Mouse (Mus musculus) midbrain, embryonic 13.5 days (tissue): ENCODE data around the gene Arl4a. TPM values are rescaled to one million over a fixed set of nuclear protein-coding genes. Genes with fewer than 3 reads are reported as not detected.

Source experiments
- ATAC-seq: fragments of 200-750 bp; cut with Nextera tagmentation; 2 replicates; pipeline ENCODE4 v1.8.0; 2017; ENCODE audit warnings: mild to moderate bottlenecking, moderate TSS enrichment, moderate library complexity
- H3K27ac ChIP-seq: fragments of 300-500 bp; sonication (generic); 2 replicates; pipeline ENCODE4 v1.5.1; 2015; ENCODE audit warnings: inconsistent platforms, mild to moderate bottlenecking, moderate library complexity
- H3K27me3 ChIP-seq: fragments of 300-500 bp; sonication (generic); 2 replicates; pipeline ENCODE4 v1.6.1; 2015; ENCODE audit warnings: mild to moderate bottlenecking, inconsistent platforms
- H3K36me3 ChIP-seq: fragments of 300-500 bp; sonication (generic); 2 replicates; pipeline ENCODE4 v1.6.1; 2015; ENCODE audit warnings: mild to moderate bottlenecking, inconsistent platforms
- H3K4me1 ChIP-seq: fragments of 300-500 bp; sonication (generic); replicated peaks from 2 replicates; pipeline ENCODE4 v1.6.1; 2015; ENCODE audit warnings: inconsistent platforms
- H3K4me2 ChIP-seq: fragments of 300-500 bp; sonication (generic); replicated peaks from 2 replicates; pipeline ENCODE4 v1.6.1; 2015; ENCODE audit warnings: moderate library complexity, mild to moderate bottlenecking, inconsistent platforms
- H3K4me3 ChIP-seq: fragments of 300-500 bp; sonication (generic); replicated peaks from 2 replicates; pipeline ENCODE4 v1.5.1; 2015; ENCODE audit warnings: mild to moderate bottlenecking, inconsistent platforms
- H3K9ac ChIP-seq: fragments of 300-500 bp; sonication (generic); replicated peaks from 2 replicates; pipeline ENCODE4 v1.6.1; 2015; ENCODE audit warnings: mild to moderate bottlenecking, inconsistent platforms
- H3K9me3 ChIP-seq: fragments of 300-500 bp; sonication (generic); 2 replicates; pipeline ENCODE4 v1.6.1; 2016; ENCODE audit warnings: mild to moderate bottlenecking, inconsistent platforms
- WGBS: fragments of 180-500 bp; shearing (Covaris S2); methylation state at CpG from one replicate; pipeline ENCODE4 v1.1.7; 2015; 5-methylcytosine and 5-hydroxymethylcytosine counted together
- polyA plus RNA-seq: library from polyadenylated mRNA; unstranded; fragments of >200 nt; fragmentation: Nextera tagmentation; extraction: Ambion mirVana; gene quantifications from 2 replicates; pipeline ENCODE4 v1.2.1, GENCODE M21; 2015

Gene Arl4a
- polyA plus RNA-seq, 1 experiment from 2014 or later = 107 TPM

- Histone ChIP-seq H3K9ac (no peak overlapping the region), H3K4me2 (no peak overlapping the region), H3K4me1 (peaks cover 2% of the 10 kb centered on the region), H3K36me3 (peaks cover 9% of the 10 kb centered on the region; the same call in 1 of the 2 replicates), H3K9me3 (peaks cover 5% of the 10 kb centered on the region; the same call in 1 of the 2 replicates), H3K27ac (no peak overlapping the region), H3K27me3 (no peaks in the 10 kb centered on the region), H3K4me3 (no peak overlapping the region)
- ATAC-seq = no peak
- 80% methylated on average over 4 of the region's 4 CpGs for WGBS
Measured at GRCm38 (mm10) chr12:40029201-40029600, 8.6 kb downstream of the Arl4a start.

DNA sequence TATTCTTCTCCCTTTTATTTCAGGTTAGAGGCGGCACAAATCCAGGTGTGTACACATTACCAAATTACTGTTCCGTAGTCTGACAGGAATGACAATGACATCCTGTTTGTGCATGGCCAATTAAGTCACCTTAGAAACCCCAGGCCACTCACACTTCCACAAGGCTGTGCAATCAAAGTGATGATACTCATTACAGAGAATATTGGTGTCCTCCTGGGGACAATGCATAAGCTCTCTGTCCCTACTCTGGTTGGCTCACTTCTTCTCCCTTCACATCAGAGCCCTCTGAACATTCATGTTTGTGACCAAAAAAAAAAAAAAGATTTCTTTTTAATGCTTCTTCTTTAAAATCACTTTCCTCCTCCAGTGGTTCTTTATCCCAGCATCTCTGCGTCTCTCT, 10.0 kb downstream of the Arl4a start:
- peaks cover 5% of the 10 kb centered on the region; the same call in 1 of the 2 replicates for H3K9me3 ChIP-seq
- H3K4me1 ChIP-seq = no peaks in the 10 kb centered on the region
- no peak overlapping the region for H3K4me3 ChIP-seq
- no peak overlapping the region for H3K9ac ChIP-seq
- H3K36me3 ChIP-seq = peaks cover 9% of the 10 kb centered on the region; the same call in 1 of the 2 replicates
- H3K4me2 ChIP-seq = no peak overlapping the region
- no peak overlapping the region for H3K27ac ChIP-seq
- 87% methylated on average over 3 of the region's 3 CpGs for WGBS
- no peak for ATAC-seq
- H3K27me3 ChIP-seq = no peaks in the 10 kb centered on the region

DNA sequence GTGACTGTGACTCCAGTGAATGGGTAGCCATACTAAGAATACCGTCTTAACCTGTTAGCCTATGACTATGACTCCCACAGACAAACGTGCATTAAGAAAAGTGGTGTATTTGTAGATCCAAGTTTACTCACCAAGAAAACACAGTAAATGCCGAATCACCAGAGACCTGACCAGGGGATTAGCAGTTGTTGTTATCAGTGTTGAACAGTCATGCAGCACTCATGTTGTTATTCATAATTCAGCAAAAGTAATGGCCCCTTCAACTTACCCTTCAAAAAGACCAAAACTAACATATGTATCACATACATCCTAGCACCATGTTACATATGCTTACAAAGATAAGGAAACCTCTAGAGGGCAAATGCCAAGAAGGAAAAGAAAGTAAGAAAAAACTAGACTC, 10.4 kb downstream of the Arl4a start:
- H3K27ac ChIP-seq = no peak overlapping the region
- no peak for ATAC-seq
- H3K27me3 ChIP-seq = no peaks in the 10 kb centered on the region
- no peak overlapping the region for H3K9ac ChIP-seq
- H3K36me3 ChIP-seq = peaks cover 7% of the 10 kb centered on the region; the same call in 1 of the 2 replicates
- no peaks in the 10 kb centered on the region for H3K4me1 ChIP-seq
- no peak overlapping the region for H3K4me2 ChIP-seq
- 88% methylated on average over 3 of the region's 3 CpGs for WGBS
- H3K9me3 ChIP-seq = peaks cover 5% of the 10 kb centered on the region; the same call in 1 of the 2 replicates
- no peak overlapping the region for H3K4me3 ChIP-seq

- 85% methylated on average over 2 of the region's 2 CpGs for WGBS
- Histone ChIP-seq H3K9ac (no peak overlapping the region), H3K4me2 (no peak overlapping the region), H3K9me3 (no peaks in the 10 kb centered on the region), H3K27me3 (no peaks in the 10 kb centered on the region), H3K4me3 (no peak overlapping the region), H3K4me1 (no peaks in the 10 kb centered on the region), H3K27ac (no peak overlapping the region), H3K36me3 (no peaks in the 10 kb centered on the region)
- no peak for ATAC-seq
Measured at GRCm38 (mm10) chr12:40023918-40024317, 13.9 kb downstream of the Arl4a start.

GRCm38 (mm10) chr12:40023014-40023642, 14.7 kb downstream of the Arl4a start:
- ATAC-seq = no peak
- no peaks in the 10 kb centered on the region for H3K36me3 ChIP-seq
- H3K4me1 ChIP-seq = no peaks in the 10 kb centered on the region
- no peak overlapping the region for H3K27ac ChIP-seq
- no peaks in the 10 kb centered on the region for H3K27me3 ChIP-seq
- no peak overlapping the region for H3K9ac ChIP-seq
- no peaks in the 10 kb centered on the region for H3K9me3 ChIP-seq
- no peak overlapping the region for H3K4me2 ChIP-seq
- H3K4me3 ChIP-seq = no peak overlapping the region
- 87% methylated on average over 3 of the region's 3 CpGs for WGBS

DNA sequence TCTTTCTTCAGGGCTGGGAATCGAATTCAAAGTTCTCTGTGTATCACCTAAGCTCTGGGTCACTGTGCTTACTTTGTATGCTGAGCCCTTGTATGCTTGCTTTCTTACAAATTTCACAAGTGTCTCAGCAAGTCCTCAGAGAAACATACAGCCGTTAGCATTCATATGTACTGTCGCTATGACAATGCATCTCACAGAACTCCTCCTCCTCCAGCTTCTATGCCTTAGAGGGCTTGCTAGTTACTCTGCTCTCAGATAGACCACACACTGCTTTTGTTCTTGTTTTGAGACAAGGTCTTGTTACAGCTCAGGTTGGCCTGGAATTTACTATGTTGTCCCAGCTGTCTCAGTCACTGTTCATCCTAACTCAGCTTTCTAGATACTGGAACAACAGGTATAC, 15.5 kb downstream of the Arl4a start:
- Histone ChIP-seq H3K27ac (no peak overlapping the region), H3K4me2 (no peak overlapping the region), H3K4me3 (no peak overlapping the region), H3K27me3 (no peaks in the 10 kb centered on the region), H3K4me1 (no peaks in the 10 kb centered on the region), H3K9ac (no peak overlapping the region), H3K36me3 (no peaks in the 10 kb centered on the region), H3K9me3 (no peaks in the 10 kb centered on the region)
- no peak for ATAC-seq
- WGBS = 89% methylated on average over 3 of the region's 3 CpGs

- Histone ChIP-seq H3K36me3 (no peaks in the 10 kb centered on the region), H3K4me3 (no peak overlapping the region), H3K4me1 (peaks cover 10% of the 10 kb centered on the region), H3K27me3 (no peaks in the 10 kb centered on the region), H3K4me2 (no peak overlapping the region), H3K9ac (no peak overlapping the region), H3K27ac (no peak overlapping the region), H3K9me3 (no peaks in the 10 kb centered on the region)
- 0 out of 2 replicates have a peak, but pooled peaks have one; percentile 50 for ATAC-seq
- WGBS = 77% methylated on average over 6 of the region's 6 CpGs
Measured at GRCm38 (mm10) chr12:40017955-40018505, 19.8 kb downstream of the Arl4a start.

GRCm38 (mm10) chr12:40016648-40017460, 21.0 kb downstream of the Arl4a start:
- Histone ChIP-seq H3K36me3 (no peaks in the 10 kb centered on the region), H3K27ac (no peak overlapping the region), H3K4me2 (peak overlapping the region; percentile 41), H3K4me1 (peaks cover 10% of the 10 kb centered on the region), H3K4me3 (0 out of 2 replicates have a peak overlapping the region, but pooled peaks have one; percentile 3), H3K9ac (0 out of 2 replicates have a peak overlapping the region, but pooled peaks have one; percentile 30), H3K27me3 (no peaks in the 10 kb centered on the region), H3K9me3 (no peaks in the 10 kb centered on the region)
- peak; percentile 60; the same call in 1 of the 2 replicates for ATAC-seq
- WGBS = 45% methylated on average over 19 of the region's 19 CpGs

- H3K4me3 ChIP-seq = no peak overlapping the region
- H3K27me3 ChIP-seq = no peaks in the 10 kb centered on the region
- H3K9ac ChIP-seq = no peak overlapping the region
- no peak overlapping the region for H3K4me2 ChIP-seq
- ATAC-seq = no peak
- no peaks in the 10 kb centered on the region for H3K36me3 ChIP-seq
- peaks cover 10% of the 10 kb centered on the region for H3K4me1 ChIP-seq
- H3K9me3 ChIP-seq = no peaks in the 10 kb centered on the region
- H3K27ac ChIP-seq = no peak overlapping the region
- 66% methylated on average over 9 of the region's 9 CpGs for WGBS
Measured at GRCm38 (mm10) chr12:40016068-40016467, 21.8 kb downstream of the Arl4a start.

- WGBS = 58% methylated on average over 2 of the region's 2 CpGs
Measured at GRCm38 (mm10) chr12:40009866-40010265, 28.0 kb downstream of the Arl4a start.

DNA sequence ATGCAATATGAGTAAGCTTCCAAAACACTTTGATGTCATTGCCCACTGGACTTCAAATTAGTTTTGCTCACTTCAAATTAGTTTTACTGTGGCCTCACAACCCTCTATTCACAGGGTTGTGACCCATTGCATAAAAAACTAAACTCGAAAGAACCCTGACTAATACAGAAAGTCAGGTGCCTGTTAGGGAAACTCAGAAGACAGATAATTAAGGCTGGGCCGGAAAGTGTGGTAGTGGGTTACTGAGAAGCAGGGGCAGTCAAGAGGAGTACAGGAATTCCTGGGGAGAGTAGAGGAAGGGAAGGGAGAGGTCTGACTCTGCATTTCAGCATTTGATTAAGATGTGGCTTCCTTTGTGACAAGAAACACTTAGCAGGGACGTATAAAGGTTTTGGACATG, 29.4 kb downstream of the Arl4a start:
- H3K27me3 ChIP-seq = no peaks in the 10 kb centered on the region
- 64% methylated on average over 3 of the region's 3 CpGs for WGBS
- no peak overlapping the region for H3K4me2 ChIP-seq
- ATAC-seq = no peak
- H3K27ac ChIP-seq = no peak overlapping the region
- H3K9me3 ChIP-seq = no peaks in the 10 kb centered on the region
- H3K4me3 ChIP-seq = no peak overlapping the region
- no peak overlapping the region for H3K9ac ChIP-seq
- no peaks in the 10 kb centered on the region for H3K4me1 ChIP-seq
- no peaks in the 10 kb centered on the region for H3K36me3 ChIP-seq

More at GRCm38 (mm10) chr12:40009866-40010265, 28.0 kb downstream of the Arl4a start:
- Histone ChIP-seq H3K27ac (no peak overlapping the region), H3K27me3 (no peaks in the 10 kb centered on the region), H3K9me3 (no peaks in the 10 kb centered on the region), H3K4me2 (no peak overlapping the region), H3K4me1 (no peaks in the 10 kb centered on the region), H3K9ac (no peak overlapping the region), H3K4me3 (no peak overlapping the region), H3K36me3 (no peaks in the 10 kb centered on the region)
- ATAC-seq = no peak

DNA sequence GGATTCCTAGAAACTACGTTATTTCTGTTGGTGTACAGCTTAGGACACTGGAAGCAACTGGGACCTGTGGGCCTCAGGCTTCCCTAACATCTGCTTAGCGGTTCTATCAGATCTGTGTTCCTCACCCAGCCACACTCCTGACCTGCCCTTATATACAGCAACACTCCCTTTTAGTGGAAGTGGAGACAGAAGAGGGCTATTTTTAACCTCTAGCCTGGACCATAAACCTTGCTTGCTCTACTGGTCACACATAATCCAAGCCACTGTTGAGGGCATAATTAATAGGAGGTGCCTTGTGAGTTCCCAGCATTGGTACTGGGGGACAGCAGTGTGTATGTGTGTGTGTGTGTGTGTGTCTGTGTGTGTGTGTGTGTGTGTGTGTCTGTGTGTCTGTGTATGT, 33.1 kb downstream of the Arl4a start:
- Histone ChIP-seq H3K4me2 (no peak overlapping the region), H3K27ac (no peak overlapping the region)
- 79% methylated on average over 2 of the region's 2 CpGs for WGBS

More for the DNA sequence above, 33.1 kb downstream of the Arl4a start:
- H3K36me3 ChIP-seq = no peaks in the 10 kb centered on the region
- H3K4me1 ChIP-seq = no peaks in the 10 kb centered on the region
- H3K27me3 ChIP-seq = 0 out of 2 replicates have a peak, but pooled peaks cover 6% of the 10 kb centered on the region
- ATAC-seq = no peak
- no peak overlapping the region for H3K9ac ChIP-seq
- no peaks in the 10 kb centered on the region for H3K9me3 ChIP-seq
- no peak overlapping the region for H3K4me3 ChIP-seq
